Mouse (Mus musculus) liver, embryonic 11.5 days (tissue): ENCODE results near the gene Gm20481. TPM values are rescaled to one million over a fixed set of nuclear protein-coding genes. Genes with fewer than 3 reads are reported as not detected.
A peak's percentile ranks its signal among the peaks of the same experiment; 100 is the strongest.
"Not testable (repeated sequence)": the region's sequence is repeated elsewhere in the genome, so short reads cannot be mapped to it uniquely, and the experiment has no call there.

Experiments used
- ATAC-seq: fragments of 200-750 bp; cut with Nextera tagmentation; replicated peaks from 2 replicates; pipeline ENCODE4 v1.8.0; 2017; ENCODE audit warnings: moderate number of reproducible peaks, mild to moderate bottlenecking, moderate TSS enrichment, moderate library complexity; ENCODE audit not compliant: low FRiP score
- DNase-seq: peaks from one replicate; pipeline ENCODE4 v3.0.0-alpha.2; 2017; ENCODE audit warnings: low spot score
- H3K27ac ChIP-seq: fragments of 300-500 bp; sonication (generic); 2 replicates; pipeline ENCODE4 v1.5.1; 2014; ENCODE audit warnings: mild to moderate bottlenecking, low read depth, low read length, control low read depth
- H3K27me3 ChIP-seq: fragments of 300-500 bp; sonication (generic); replicated peaks from 2 replicates; pipeline ENCODE4 v1.6.1; 2014; ENCODE audit warnings: low read length, mixed read lengths; ENCODE audit not compliant: control insufficient read depth, insufficient read depth
- H3K36me3 ChIP-seq: fragments of 300-500 bp; sonication (generic); 2 replicates; pipeline ENCODE4 v1.6.1; 2014; ENCODE audit warnings: mild to moderate bottlenecking, low read length, moderate library complexity, mixed read lengths; ENCODE audit not compliant: control insufficient read depth, insufficient read depth
- H3K4me1 ChIP-seq: fragments of 300-500 bp; sonication (generic); replicated peaks from 2 replicates; pipeline ENCODE4 v1.6.1; 2014; ENCODE audit warnings: low read length, mixed read lengths; ENCODE audit not compliant: control insufficient read depth, insufficient read depth
- H3K4me2 ChIP-seq: fragments of 300-500 bp; sonication (generic); 2 replicates; pipeline ENCODE4 v1.6.1; 2014; ENCODE audit warnings: mild to moderate bottlenecking, control low read depth, moderate library complexity
- H3K4me3 ChIP-seq: fragments of 300-500 bp; sonication (generic); 2 replicates; pipeline ENCODE4 v1.5.1; 2014; ENCODE audit warnings: low read depth, low read length, control low read depth
- H3K9ac ChIP-seq: fragments of 300-500 bp; sonication (generic); 2 replicates; pipeline ENCODE4 v1.6.1; 2014; ENCODE audit warnings: low read depth, low read length, control low read depth
- H3K9me3 ChIP-seq: fragments of 300-500 bp; sonication (generic); 2 replicates; pipeline ENCODE4 v1.6.1; 2016; ENCODE audit warnings: low read length, inconsistent platforms, mixed read lengths; ENCODE audit not compliant: control insufficient read depth
- WGBS: fragments of 180-500 bp; shearing (Covaris S2); extraction: QIAGEN DNeasy Blood & Tissue Kit; methylation state at CpG from one replicate; pipeline ENCODE4 v1.1.7; 2014; 5-methylcytosine and 5-hydroxymethylcytosine counted together
- polyA plus RNA-seq: library from polyadenylated mRNA; unstranded; fragments of >200 nt; fragmentation: Nextera tagmentation; extraction: Ambion mirVana; gene quantifications from 2 replicates; pipeline ENCODE4 v1.2.1, GENCODE M21; 2014

The Gm20481 gene
- polyA plus RNA-seq, 1 experiment from 2014 or later = not detected

DNA sequence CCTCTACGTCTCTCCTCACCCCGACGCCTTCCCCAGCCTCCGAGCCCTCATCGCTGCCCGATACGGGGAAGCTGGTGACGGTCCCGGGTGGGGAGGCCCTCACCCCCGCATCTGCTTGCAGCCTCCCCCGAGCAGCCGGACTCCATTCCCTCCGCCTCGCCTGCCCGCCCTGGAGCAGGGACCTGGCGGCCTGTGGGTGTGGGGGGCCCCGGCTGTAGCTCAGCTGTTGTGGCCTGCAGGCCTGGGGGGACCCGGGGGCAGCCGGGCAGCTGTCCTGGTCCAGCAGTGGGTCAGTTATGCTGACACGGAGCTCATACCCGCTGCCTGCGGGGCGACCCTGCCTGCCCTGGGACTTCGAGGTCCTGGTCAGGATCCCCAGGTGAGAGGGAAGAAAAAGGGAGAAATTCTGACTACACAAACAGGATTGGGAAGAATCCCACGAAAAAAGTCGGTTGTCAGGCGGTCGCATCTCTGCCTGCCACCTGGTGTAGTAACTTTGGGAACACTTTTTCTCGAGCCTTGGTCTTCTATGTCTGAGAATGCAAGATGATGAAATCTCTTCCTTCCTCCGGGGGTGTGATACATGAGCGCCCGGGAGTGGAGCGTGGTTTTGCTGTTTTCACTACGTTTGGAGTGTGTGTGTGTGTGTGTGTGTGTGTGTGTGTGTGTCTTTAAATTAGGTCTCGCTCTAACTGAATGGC is 31.9 kb downstream of the Gm20481 start:
- H3K36me3 ChIP-seq = peaks cover 47% of the 10 kb centered on the region
- peaks cover 52% of the 10 kb centered on the region for H3K4me1 ChIP-seq

DNA sequence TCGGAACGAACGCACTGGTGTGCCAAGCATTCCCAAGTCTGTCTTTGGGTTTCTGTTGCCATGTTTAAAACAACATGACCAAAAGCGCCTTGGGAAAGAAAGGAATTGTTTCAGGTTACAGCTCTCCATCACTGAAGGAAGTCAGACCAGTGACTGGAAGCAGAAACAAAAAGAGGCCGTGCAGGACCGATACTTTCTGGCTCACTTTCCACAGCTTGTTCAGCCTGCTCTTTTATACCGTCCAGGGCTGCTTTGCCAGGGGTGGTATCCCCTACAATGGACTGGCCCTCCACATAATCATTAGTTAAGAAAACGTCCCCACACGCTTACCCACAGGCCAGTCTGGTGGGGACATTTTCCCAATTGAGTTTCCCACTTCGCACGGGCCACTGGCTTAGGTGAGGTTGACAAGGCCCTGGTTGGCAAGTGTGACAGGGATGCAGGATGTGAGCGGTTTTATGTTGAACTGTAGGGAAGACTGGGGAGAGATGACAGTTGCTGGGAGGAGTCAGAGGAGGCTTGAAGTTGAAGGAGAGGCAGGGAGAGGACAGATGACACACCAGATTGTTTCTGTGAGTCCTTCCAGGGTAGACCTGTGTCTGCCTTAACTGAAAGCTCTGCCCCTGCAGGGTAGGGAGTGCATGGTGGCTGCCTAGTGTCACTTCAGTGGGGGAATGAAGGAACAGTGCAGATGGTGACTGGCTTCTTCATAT is 32.6 kb downstream of the Gm20481 start:
- peak overlapping the region; percentile 99 for H3K27ac ChIP-seq
- H3K9ac ChIP-seq = peak overlapping the region; percentile 99
- H3K4me2 ChIP-seq = peak overlapping the region; percentile 98
- H3K4me3 ChIP-seq = peak overlapping the region; percentile 98
- H3K4me1 ChIP-seq = peaks cover 45% of the 10 kb centered on the region
- ATAC-seq (peak; percentile 16), DNase-seq (no peak)
- no peaks in the 10 kb centered on the region for H3K27me3 ChIP-seq
- peaks cover 50% of the 10 kb centered on the region for H3K36me3 ChIP-seq
- no peaks in the 10 kb centered on the region for H3K9me3 ChIP-seq
- 6% methylated on average over 12 of the region's 12 CpGs for WGBS

More for the DNA sequence above, 31.9 kb downstream of the Gm20481 start:
- H3K4me3 ChIP-seq = peak overlapping the region; percentile 98
- whole genome bisulfite sequencing = under 1% methylated on average over 35 of the region's 35 CpGs
- H3K9ac ChIP-seq = peak overlapping the region; percentile 99
- ATAC-seq (peak; percentile 9), DNase-seq (no peak)
- no peaks in the 10 kb centered on the region for H3K9me3 ChIP-seq
- H3K4me2 ChIP-seq = peak overlapping the region; percentile 98
- peak overlapping the region; percentile 99 for H3K27ac ChIP-seq
- H3K27me3 ChIP-seq = no peaks in the 10 kb centered on the region

- Histone ChIP-seq H3K4me1 (peaks cover 36% of the 10 kb centered on the region), H3K4me3 (peak overlapping the region; percentile 98), H3K4me2 (peak overlapping the region; percentile 98), H3K9me3 (no peaks in the 10 kb centered on the region), H3K36me3 (peaks cover 53% of the 10 kb centered on the region), H3K9ac (peak overlapping the region; percentile 99), H3K27ac (peak overlapping the region; percentile 99), H3K27me3 (no peaks in the 10 kb centered on the region)
- DNase-seq = no peak
- WGBS = 52% methylated on average over 9 of the region's 9 CpGs
- no peak for ATAC-seq
Measured at GRCm38 (mm10) chr17:35003022-35003838, 33.5 kb downstream of the Gm20481 start.

- Histone ChIP-seq H3K4me1 (peaks cover 27% of the 10 kb centered on the region), H3K27me3 (no peaks in the 10 kb centered on the region), H3K9me3 (no peaks in the 10 kb centered on the region), H3K9ac (peak overlapping the region; percentile 10), H3K36me3 (peaks cover 49% of the 10 kb centered on the region), H3K4me2 (peak overlapping the region; percentile 98), H3K27ac (no peak overlapping the region), H3K4me3 (peak overlapping the region; percentile 3)
- ATAC-seq (no peak), DNase-seq (no peak)
- WGBS = 90% methylated on average over 17 of the region's 17 CpGs
Measured at GRCm38 (mm10) chr17:35004075-35004717, 34.5 kb downstream of the Gm20481 start.

DNA sequence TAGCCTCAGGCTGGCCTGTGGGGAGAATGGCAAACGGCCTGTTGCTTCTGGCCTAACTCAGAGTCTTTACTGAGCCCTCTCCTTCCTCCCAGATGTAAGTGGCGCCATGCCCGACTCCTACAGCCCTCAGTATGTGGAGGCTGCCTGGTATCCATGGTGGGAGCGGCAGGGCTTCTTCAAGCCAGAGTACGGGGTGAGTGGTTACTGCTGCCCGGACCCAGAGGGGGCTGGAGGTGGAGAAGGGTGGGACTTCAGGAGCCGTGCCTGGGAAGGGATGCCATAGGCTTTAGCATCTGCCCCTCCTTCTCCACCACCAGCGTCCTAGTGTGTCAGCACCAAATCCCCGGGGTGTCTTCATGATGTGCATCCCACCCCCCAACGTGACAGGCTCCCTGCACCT is 35.4 kb downstream of the Gm20481 start:
- H3K4me2 ChIP-seq = no peak overlapping the region
- no peak overlapping the region for H3K9ac ChIP-seq
- H3K4me3 ChIP-seq = 0 out of 2 replicates have a peak overlapping the region, but pooled peaks have one; percentile 1
- no peaks in the 10 kb centered on the region for H3K27me3 ChIP-seq
- no peak overlapping the region for H3K27ac ChIP-seq
- peaks cover 53% of the 10 kb centered on the region for H3K36me3 ChIP-seq
- no peak for ATAC-seq
- 93% methylated on average over 10 of the region's 10 CpGs for WGBS
- no peaks in the 10 kb centered on the region for H3K9me3 ChIP-seq
- peaks cover 26% of the 10 kb centered on the region for H3K4me1 ChIP-seq
- DNase-seq = no peak

DNA sequence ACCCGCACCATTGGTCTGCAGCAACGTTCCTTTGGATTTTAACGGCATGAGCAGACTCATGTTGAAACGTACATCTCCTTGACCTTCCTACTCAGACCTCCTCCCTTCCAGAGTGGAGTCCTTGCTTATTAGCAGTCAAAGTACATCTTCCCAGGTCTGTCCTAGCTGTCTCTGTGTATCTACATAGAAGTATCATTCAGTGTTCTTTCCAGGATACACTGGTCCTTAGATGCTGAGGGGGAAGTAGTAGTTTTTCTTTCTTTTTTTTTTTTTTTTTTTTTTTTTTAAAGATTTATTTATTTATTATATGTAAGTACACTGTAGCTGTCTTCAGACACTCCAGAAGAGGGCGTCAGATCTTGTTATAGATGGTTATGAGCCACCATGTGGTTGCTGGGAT is 36.2 kb downstream of the Gm20481 start:
- not testable (repeated sequence) for H3K27me3 ChIP-seq, ATAC-seq, H3K9ac ChIP-seq, H3K9me3 ChIP-seq, H3K27ac ChIP-seq, DNase-seq, H3K4me3 ChIP-seq, H3K4me2 ChIP-seq
- Histone ChIP-seq H3K4me1 (peaks cover 26% of the 10 kb centered on the region), H3K36me3 (peaks cover 61% of the 10 kb centered on the region)
- WGBS = 93% methylated on average over 4 of the region's 5 CpGs

DNA sequence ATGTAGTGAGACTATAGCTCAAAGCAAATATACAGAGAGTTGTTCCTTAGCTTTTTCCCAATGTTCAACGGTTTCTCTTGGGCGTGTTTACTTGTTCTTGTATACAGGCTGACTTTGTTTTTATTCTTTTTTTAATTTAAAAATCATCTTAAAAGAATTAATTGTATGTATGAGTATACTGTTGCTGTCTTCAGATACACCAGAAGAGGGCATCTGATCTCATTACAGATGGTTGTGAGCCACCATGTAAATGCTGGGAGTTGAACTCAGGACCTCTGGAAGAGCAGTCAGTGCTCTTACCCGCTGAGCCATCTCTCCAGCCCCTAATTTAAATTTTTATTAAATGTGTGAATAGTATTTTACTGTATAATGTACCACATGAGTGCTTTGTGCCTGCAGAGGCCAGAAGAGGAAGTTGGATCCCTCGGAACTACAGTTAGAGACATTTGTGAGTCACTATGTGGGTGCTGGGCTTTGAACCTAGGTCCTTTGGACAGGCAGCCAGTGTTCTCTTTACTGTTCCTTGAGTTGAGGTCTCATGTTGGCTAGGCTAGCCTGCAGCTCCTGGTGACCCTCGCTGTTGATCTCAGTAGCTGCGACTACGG is 37.8 kb downstream of the Gm20481 start:
- Histone ChIP-seq H3K9me3 (no peaks in the 10 kb centered on the region), H3K27me3 (no peaks in the 10 kb centered on the region), H3K4me1 (peaks cover 22% of the 10 kb centered on the region), H3K4me3 (no peak overlapping the region), H3K9ac (no peak overlapping the region), H3K27ac (no peak overlapping the region), H3K36me3 (peaks cover 72% of the 10 kb centered on the region), H3K4me2 (no peak overlapping the region)
- WGBS = 91% methylated on average over 7 of the region's 7 CpGs
- ATAC-seq (no peak), DNase-seq (no peak)

DNA sequence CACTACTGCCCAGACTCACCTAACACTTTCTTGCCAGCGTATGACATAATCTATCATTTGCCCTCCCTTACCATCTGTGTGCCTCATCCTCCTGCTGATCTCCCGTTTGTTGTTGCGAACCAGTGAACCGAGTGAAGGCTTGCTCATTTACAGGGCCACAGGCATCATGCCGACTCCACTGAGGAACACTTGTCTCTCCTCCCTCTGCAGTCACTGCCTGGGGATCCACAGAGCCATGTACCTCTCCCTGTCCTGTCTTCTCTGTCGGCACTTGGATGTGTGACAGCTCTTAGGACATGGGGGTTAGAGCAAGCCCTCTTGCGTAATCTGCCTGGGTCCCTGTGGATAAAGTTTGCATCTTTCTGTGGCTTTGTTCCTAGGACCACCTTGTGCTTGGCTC is 39.9 kb downstream of the Gm20481 start:
- H3K4me3 ChIP-seq = no peak overlapping the region
- peaks cover 83% of the 10 kb centered on the region for H3K36me3 ChIP-seq
- 89% methylated on average over 7 of the region's 7 CpGs for WGBS
- no peak for ATAC-seq
- no peak overlapping the region for H3K9ac ChIP-seq
- H3K4me1 ChIP-seq = peaks cover 1% of the 10 kb centered on the region; the same call in 1 of the 2 replicates
- no peak overlapping the region for H3K27ac ChIP-seq
- no peak overlapping the region for H3K4me2 ChIP-seq
- H3K9me3 ChIP-seq = no peaks in the 10 kb centered on the region
- H3K27me3 ChIP-seq = no peaks in the 10 kb centered on the region
- no peak for DNase-seq
